Mouse (Mus musculus): ENCODE data around the gene Dram1.

GRCm38 (mm10) chr10:88320714-88321416 is 58.0 kb downstream of the Dram1 start:
- TF ChIP-seq CTCF (IDR thresholded peaks at IDR 0.05; ENCODE audit: borderline replicate concordance, insufficient read depth, low read depth, low read length) (no peak), POLR2A (IDR thresholded peaks at IDR 0.05; ENCODE audit: borderline replicate concordance, insufficient read depth, low read length) (no peak)

All from cerebellum, adult 2 months (tissue).